Mouse (Mus musculus) kidney, postnatal 0 days (tissue): ENCODE results near the gene Gm37240. TPM values are rescaled to one million over a fixed set of nuclear protein-coding genes. Genes with fewer than 3 reads are reported as not detected.

Source experiments
- ATAC-seq: fragments of 200-750 bp; cut with Nextera tagmentation; replicated peaks from 2 replicates; pipeline ENCODE4 v1.8.0; 2017; ENCODE audit warnings: low read depth, moderate number of reproducible peaks, moderate TSS enrichment, moderate library complexity; ENCODE audit not compliant: low FRiP score
- DNase-seq: peaks from one replicate; pipeline ENCODE4 v3.0.0-alpha.2; 2016; ENCODE audit warnings: low spot score
- H3K27ac ChIP-seq: fragments of 300-500 bp; sonication (generic); 2 replicates; pipeline ENCODE4 v1.5.1; 2014; ENCODE audit warnings: mild to moderate bottlenecking
- H3K27me3 ChIP-seq: fragments of 300-500 bp; sonication (generic); 2 replicates; pipeline ENCODE4 v1.6.1; 2014; ENCODE audit warnings: low read length, mixed read lengths; ENCODE audit not compliant: insufficient read depth
- H3K36me3 ChIP-seq: fragments of 300-500 bp; sonication (generic); 2 replicates; pipeline ENCODE4 v1.6.1; 2014; ENCODE audit warnings: low read length, mixed read lengths; ENCODE audit not compliant: insufficient read depth
- H3K4me1 ChIP-seq: fragments of 300-500 bp; sonication (generic); replicated peaks from 2 replicates; pipeline ENCODE4 v1.6.1; 2014; ENCODE audit warnings: antibody characterized with exemption, low read length, mixed read lengths; ENCODE audit not compliant: insufficient read depth
- H3K4me2 ChIP-seq: fragments of 300-500 bp; sonication (generic); 2 replicates; pipeline ENCODE4 v1.6.1; 2014; ENCODE audit warnings: mild to moderate bottlenecking, low read length, moderate library complexity, mixed read lengths
- H3K4me3 ChIP-seq: fragments of 300-500 bp; sonication (generic); replicated peaks from 2 replicates; pipeline ENCODE4 v1.5.1; 2014; ENCODE audit warnings: low read depth, low read length
- H3K9ac ChIP-seq: fragments of 300-500 bp; sonication (generic); 2 replicates; pipeline ENCODE4 v1.6.1; 2014; ENCODE audit warnings: low read depth, low read length
- H3K9me3 ChIP-seq: fragments of 300-500 bp; sonication (generic); replicated peaks from 2 replicates; pipeline ENCODE4 v1.6.1; 2016; ENCODE audit warnings: low read length, inconsistent platforms, mixed read lengths
- CTCF ChIP-seq: IDR thresholded peaks from 2 replicates; pipeline ENCODE4 v1.5.1; 2016; ENCODE audit warnings: antibody characterized with exemption, low read depth, mild to moderate bottlenecking, moderate library complexity
- WGBS: fragments of 180-500 bp; shearing (Covaris S2); extraction: QIAGEN DNeasy Blood & Tissue Kit; methylation state at CpG from one replicate; pipeline ENCODE4 v1.1.7; 2014; 5-methylcytosine and 5-hydroxymethylcytosine counted together
- polyA plus RNA-seq: library from polyadenylated mRNA; unstranded; fragments of >200 nt; fragmentation: Nextera tagmentation; extraction: Ambion mirVana; gene quantifications from 2 replicates; pipeline ENCODE4 v1.2.1, GENCODE M21; 2015

Gm37240 gene
- polyA plus RNA-seq, 1 experiment from 2014 or later = 10.8 TPM

GRCm38 (mm10) chr3:84598756-84599155, 1288.6 kb downstream of the Gm37240 start:
- ATAC-seq = no peak
- Histone ChIP-seq H3K4me1 (no peaks in the 10 kb centered on the region), H3K36me3 (no peaks in the 10 kb centered on the region), H3K27ac (no peak overlapping the region), H3K4me3 (no peak overlapping the region), H3K4me2 (no peak overlapping the region), H3K9me3 (no peaks in the 10 kb centered on the region), H3K27me3 (no peaks in the 10 kb centered on the region), H3K9ac (no peak overlapping the region)
- 90% methylated on average over 6 of the region's 6 CpGs for WGBS
- TF ChIP-seq CTCF = no peak
- DNase-seq = no peak

- H3K27me3 ChIP-seq = no peaks in the 10 kb centered on the region
- H3K9ac ChIP-seq = no peak overlapping the region
- H3K4me2 ChIP-seq = no peak overlapping the region
- no peak for ATAC-seq
- no peaks in the 10 kb centered on the region for H3K36me3 ChIP-seq
- 82% methylated on average over 6 of the region's 6 CpGs for WGBS
- H3K4me1 ChIP-seq = no peaks in the 10 kb centered on the region
- no peak overlapping the region for H3K27ac ChIP-seq
- H3K9me3 ChIP-seq = no peaks in the 10 kb centered on the region
- no peak for TF ChIP-seq CTCF
- no peak for DNase-seq
- no peak overlapping the region for H3K4me3 ChIP-seq
These were observed 1289.2 kb downstream of the Gm37240 start for GRCm38 (mm10) chr3:84597996-84598734.

GRCm38 (mm10) chr3:84595677-84596234, 1291.6 kb downstream of the Gm37240 start:
- Histone ChIP-seq H3K27ac (no peak overlapping the region), H3K4me3 (no peak overlapping the region), H3K27me3 (no peaks in the 10 kb centered on the region), H3K9ac (no peak overlapping the region), H3K36me3 (no peaks in the 10 kb centered on the region), H3K4me2 (peak overlapping the region; percentile 58), H3K4me1 (no peaks in the 10 kb centered on the region), H3K9me3 (no peaks in the 10 kb centered on the region)
- no peak for TF ChIP-seq CTCF
- DNase-seq (no peak), ATAC-seq (no peak)
- 45% methylated on average over 5 of the region's 5 CpGs for WGBS

GRCm38 (mm10) chr3:84594894-84595676, 1292.2 kb downstream of the Gm37240 start:
- H3K27ac ChIP-seq = no peak overlapping the region
- WGBS = 6% methylated on average over 23 of the region's 23 CpGs
- no peak for ATAC-seq

GRCm38 (mm10) chr3:84593274-84593673, 1294.0 kb downstream of the Gm37240 start, which contains the start of gene Tigd4:
TSS of gene Tigd4 (plus strand) at chr3:84593574.
- H3K36me3 ChIP-seq = no peaks in the 10 kb centered on the region
- H3K4me1 ChIP-seq = no peaks in the 10 kb centered on the region
- H3K9ac ChIP-seq = no peak within 1 kb of the TSS
- no peak within 1 kb of the TSS for H3K4me3 ChIP-seq
- H3K9me3 ChIP-seq = no peaks in the 10 kb centered on the region
- no peak within 1 kb of the TSS for H3K4me2 ChIP-seq
- TF ChIP-seq CTCF = no peak
- no peaks in the 10 kb centered on the region for H3K27me3 ChIP-seq
- ATAC-seq = no peak
- WGBS = 85% methylated on average over 2 of the region's 2 CpGs
- no peak for DNase-seq
- H3K27ac ChIP-seq = no peak within 1 kb of the TSS

More at GRCm38 (mm10) chr3:84594894-84595676, 1292.2 kb downstream of the Gm37240 start:
- Histone ChIP-seq H3K9me3 (no peaks in the 10 kb centered on the region), H3K27me3 (no peaks in the 10 kb centered on the region), H3K4me2 (peak overlapping the region; percentile 58), H3K9ac (peak overlapping the region; percentile 20; the same call in 1 of the 2 replicates), H3K4me3 (peak overlapping the region; percentile 34), H3K36me3 (no peaks in the 10 kb centered on the region), H3K4me1 (no peaks in the 10 kb centered on the region)
- DNase-seq = peak; percentile 46
- TF ChIP-seq CTCF = no peak

GRCm38 (mm10) chr3:84586736-84587135, 1300.6 kb downstream of the Gm37240 start:
- Histone ChIP-seq H3K9me3 (no peaks in the 10 kb centered on the region), H3K4me1 (no peaks in the 10 kb centered on the region), H3K36me3 (no peaks in the 10 kb centered on the region), H3K4me2 (no peak overlapping the region), H3K9ac (no peak overlapping the region), H3K27me3 (no peaks in the 10 kb centered on the region), H3K27ac (no peak overlapping the region), H3K4me3 (no peak overlapping the region)
- TF ChIP-seq CTCF = no peak
- no peak for ATAC-seq
- DNase-seq = no peak
- 36% methylated on average over 5 of the region's 5 CpGs for WGBS
